Mouse (Mus musculus) intestine, embryonic 14.5 days (tissue): Measurements from ENCODE around the gene Lrrc1. TPM values are rescaled to one million over a fixed set of nuclear protein-coding genes. Genes with fewer than 3 reads are reported as not detected.
A peak's percentile ranks its signal among the peaks of the same experiment; 100 is the strongest.

ENCODE experiments used
- ATAC-seq: fragments of 200-750 bp; cut with Nextera tagmentation; replicated peaks from 2 replicates; pipeline ENCODE4 v1.8.0; 2017; ENCODE audit warnings: low read depth, moderate number of reproducible peaks, moderate TSS enrichment, moderate library complexity; ENCODE audit not compliant: low FRiP score, low TSS enrichment
- DNase-seq: peaks from one replicate; pipeline ENCODE4 v3.0.0-alpha.2; 2018; ENCODE audit warnings: low spot score
- H3K27ac ChIP-seq: fragments of 300-500 bp; sonication (generic); 2 replicates; pipeline ENCODE4 v1.5.1; 2014; ENCODE audit warnings: low read depth, mild to moderate bottlenecking, control low read depth
- H3K27me3 ChIP-seq: fragments of 300-500 bp; sonication (generic); replicated peaks from 2 replicates; pipeline ENCODE4 v1.6.1; 2014; ENCODE audit warnings: low read length, control low read depth; ENCODE audit not compliant: control insufficient read depth, insufficient read depth
- H3K36me3 ChIP-seq: fragments of 300-500 bp; sonication (generic); 2 replicates; pipeline ENCODE4 v1.6.1; 2014; ENCODE audit warnings: low read length, control low read depth; ENCODE audit not compliant: control insufficient read depth, insufficient read depth
- H3K4me1 ChIP-seq: fragments of 300-500 bp; sonication (generic); replicated peaks from 2 replicates; pipeline ENCODE4 v1.6.1; 2014; ENCODE audit warnings: low read length, control low read depth, mixed read lengths; ENCODE audit not compliant: control insufficient read depth, insufficient read depth
- H3K4me2 ChIP-seq: fragments of 300-500 bp; sonication (generic); 2 replicates; pipeline ENCODE4 v1.6.1; 2014; ENCODE audit warnings: low read length
- H3K4me3 ChIP-seq: fragments of 300-500 bp; sonication (generic); 2 replicates; pipeline ENCODE4 v1.5.1; 2014; ENCODE audit warnings: low read depth, low read length, control low read depth, mixed read lengths
- H3K9ac ChIP-seq: fragments of 300-500 bp; sonication (generic); 2 replicates; pipeline ENCODE4 v1.6.1; 2014; ENCODE audit warnings: mild to moderate bottlenecking, low read length
- H3K9me3 ChIP-seq: fragments of 300-500 bp; sonication (generic); 2 replicates; pipeline ENCODE4 v1.6.1; 2016; ENCODE audit warnings: low read length, control low read depth; ENCODE audit not compliant: control insufficient read depth
- WGBS: fragments of 180-500 bp; shearing (Covaris S2); extraction: QIAGEN DNeasy Blood & Tissue Kit; methylation state at CpG from one replicate; pipeline ENCODE4 v1.1.7; 2014; 5-methylcytosine and 5-hydroxymethylcytosine counted together
- polyA plus RNA-seq: library from polyadenylated mRNA; unstranded; fragments of >200 nt; fragmentation: Nextera tagmentation; extraction: Ambion mirVana; gene quantifications from 2 replicates; pipeline ENCODE4 v1.2.1, GENCODE M21; 2014

Lrrc1 gene
- polyA plus RNA-seq, 1 experiment from 2014 or later, result 14.2 TPM

- DNase-seq, result no peak
- H3K9ac ChIP-seq, result no peak overlapping the region
Measured at GRCm38 (mm10) chr9:77487427-77487826, 57.2 kb downstream of the Lrrc1 start.

DNA sequence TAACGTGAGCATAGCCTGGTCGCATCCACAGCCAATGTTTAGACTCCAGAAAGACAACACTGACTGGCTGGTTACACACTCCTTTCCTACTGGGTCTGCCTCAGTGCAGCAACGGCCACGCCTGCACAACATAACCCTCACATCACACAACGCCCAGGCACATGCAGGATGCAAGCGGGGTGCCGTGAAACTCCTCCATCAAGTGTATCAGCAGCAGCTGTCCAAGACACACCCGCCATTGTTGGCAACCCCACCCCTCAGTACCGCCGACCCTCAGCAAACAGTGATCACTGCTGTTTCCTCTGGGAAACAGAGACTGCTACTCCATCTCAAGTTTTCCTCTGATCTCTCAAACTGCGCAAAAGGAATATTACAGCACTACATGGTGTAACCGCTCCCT is 58.8 kb downstream of the Lrrc1 start:
- WGBS, result 73% methylated on average over 12 of the region's 12 CpGs
- Histone ChIP-seq H3K4me2 (no peak overlapping the region), H3K4me1 (peaks cover 14% of the 10 kb centered on the region), H3K9ac (no peak overlapping the region), H3K4me3 (no peak overlapping the region), H3K27me3 (no peaks in the 10 kb centered on the region), H3K36me3 (no peaks in the 10 kb centered on the region), H3K27ac (no peak overlapping the region), H3K9me3 (no peaks in the 10 kb centered on the region)
- no peak for DNase-seq
- no peak for ATAC-seq

More at GRCm38 (mm10) chr9:77487427-77487826, 57.2 kb downstream of the Lrrc1 start:
- ATAC-seq, result no peak
- WGBS, result 88% methylated on average over 7 of the region's 7 CpGs
- Histone ChIP-seq H3K4me2 (no peak overlapping the region), H3K27ac (no peak overlapping the region), H3K27me3 (no peaks in the 10 kb centered on the region), H3K36me3 (no peaks in the 10 kb centered on the region), H3K4me3 (no peak overlapping the region), H3K4me1 (0 out of 2 replicates have a peak, but pooled peaks cover 6% of the 10 kb centered on the region), H3K9me3 (no peaks in the 10 kb centered on the region)

DNA sequence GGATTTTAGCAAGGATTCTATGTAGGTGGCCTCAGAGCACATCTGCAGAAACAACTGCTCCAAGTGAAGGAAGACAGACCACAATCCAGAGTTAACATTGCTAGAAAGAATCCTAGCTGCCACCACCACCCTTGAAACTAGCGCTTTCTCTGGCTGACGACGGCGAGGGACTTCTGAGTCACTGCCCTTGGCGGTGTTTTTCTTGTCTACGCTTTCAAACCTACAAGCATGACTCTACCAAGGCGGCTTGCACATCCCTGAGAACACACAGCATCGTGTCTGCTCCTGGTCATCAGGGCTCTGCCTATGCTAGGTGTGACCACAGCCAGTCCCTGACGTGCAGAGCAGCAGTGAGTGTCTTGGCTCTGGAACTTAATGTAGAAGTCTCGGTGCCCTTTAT is 59.9 kb downstream of the Lrrc1 start:
- H3K9ac ChIP-seq, result no peak overlapping the region
- ATAC-seq, result no peak
- WGBS, result 89% methylated on average over 10 of the region's 10 CpGs
- H3K36me3 ChIP-seq, result no peaks in the 10 kb centered on the region
- no peaks in the 10 kb centered on the region for H3K27me3 ChIP-seq
- no peak overlapping the region for H3K4me3 ChIP-seq
- no peaks in the 10 kb centered on the region for H3K9me3 ChIP-seq
- DNase-seq, result no peak
- no peak overlapping the region for H3K4me2 ChIP-seq
- peaks cover 25% of the 10 kb centered on the region for H3K4me1 ChIP-seq
- no peak overlapping the region for H3K27ac ChIP-seq

DNA sequence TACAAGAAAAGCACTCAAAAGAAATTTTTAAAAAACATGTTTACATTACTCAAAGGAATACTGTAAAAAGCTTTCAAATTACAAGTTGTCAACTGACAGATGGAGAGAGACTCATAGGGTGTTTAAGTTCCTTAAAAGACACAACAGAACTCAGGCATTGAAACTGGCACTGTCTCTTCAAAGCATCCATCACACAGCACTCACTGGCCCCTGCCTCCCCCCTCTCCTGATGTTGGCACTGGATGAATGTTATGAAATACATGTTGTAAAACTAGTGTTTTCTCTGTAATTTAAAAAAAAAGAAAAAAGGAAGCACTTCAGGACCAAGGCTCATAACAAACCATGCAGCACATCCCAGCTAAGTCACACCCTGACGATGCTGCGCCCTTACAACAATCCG is 61.1 kb downstream of the Lrrc1 start:
- Histone ChIP-seq H3K9me3 (no peaks in the 10 kb centered on the region), H3K4me2 (no peak overlapping the region), H3K27me3 (no peaks in the 10 kb centered on the region), H3K9ac (no peak overlapping the region), H3K4me1 (peaks cover 25% of the 10 kb centered on the region), H3K36me3 (no peaks in the 10 kb centered on the region), H3K27ac (no peak overlapping the region), H3K4me3 (no peak overlapping the region)
- ATAC-seq (no peak), DNase-seq (no peak)
- WGBS, result 94% methylated on average over 3 of the region's 3 CpGs

DNA sequence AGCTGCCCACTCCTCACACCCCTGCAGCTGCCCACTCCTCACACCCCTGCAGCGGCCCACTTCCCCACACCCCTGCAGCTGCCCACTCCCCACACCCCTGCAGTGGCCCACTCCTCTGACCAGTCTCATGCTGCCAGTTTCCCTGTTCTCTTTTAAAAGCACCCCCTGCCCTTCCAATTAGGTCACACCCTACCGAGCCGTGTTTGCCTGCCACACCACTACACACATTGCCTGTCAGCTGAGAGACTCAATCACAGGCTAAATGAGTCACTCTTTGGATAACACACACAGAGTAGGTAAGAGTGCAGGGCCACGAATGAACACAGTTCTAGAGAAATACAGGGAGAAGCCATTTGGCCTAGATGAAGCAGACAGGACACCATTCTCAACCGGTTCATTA is 62.4 kb downstream of the Lrrc1 start:
- no peaks in the 10 kb centered on the region for H3K9me3 ChIP-seq
- no peak overlapping the region for H3K4me2 ChIP-seq
- no peak overlapping the region for H3K4me3 ChIP-seq
- no peaks in the 10 kb centered on the region for H3K27me3 ChIP-seq
- no peak overlapping the region for H3K27ac ChIP-seq
- H3K36me3 ChIP-seq, result no peaks in the 10 kb centered on the region
- no peak overlapping the region for H3K9ac ChIP-seq
- peaks cover 25% of the 10 kb centered on the region for H3K4me1 ChIP-seq
- DNase-seq, result no peak
- peak; percentile 66 for ATAC-seq
- WGBS, result 70% methylated on average over 5 of the region's 5 CpGs

- Histone ChIP-seq H3K9ac (no peak overlapping the region), H3K36me3 (no peaks in the 10 kb centered on the region), H3K27me3 (no peaks in the 10 kb centered on the region), H3K4me2 (no peak overlapping the region; the same call in 1 of the 2 replicates), H3K9me3 (no peaks in the 10 kb centered on the region), H3K4me3 (no peak overlapping the region), H3K4me1 (peaks cover 25% of the 10 kb centered on the region), H3K27ac (peak overlapping the region; percentile 51; the same call in 1 of the 2 replicates)
- 36% methylated on average over 7 of the region's 7 CpGs for WGBS
- no peak for DNase-seq
- no peak for ATAC-seq
Measured at GRCm38 (mm10) chr9:77481380-77481779, 63.3 kb downstream of the Lrrc1 start.

DNA sequence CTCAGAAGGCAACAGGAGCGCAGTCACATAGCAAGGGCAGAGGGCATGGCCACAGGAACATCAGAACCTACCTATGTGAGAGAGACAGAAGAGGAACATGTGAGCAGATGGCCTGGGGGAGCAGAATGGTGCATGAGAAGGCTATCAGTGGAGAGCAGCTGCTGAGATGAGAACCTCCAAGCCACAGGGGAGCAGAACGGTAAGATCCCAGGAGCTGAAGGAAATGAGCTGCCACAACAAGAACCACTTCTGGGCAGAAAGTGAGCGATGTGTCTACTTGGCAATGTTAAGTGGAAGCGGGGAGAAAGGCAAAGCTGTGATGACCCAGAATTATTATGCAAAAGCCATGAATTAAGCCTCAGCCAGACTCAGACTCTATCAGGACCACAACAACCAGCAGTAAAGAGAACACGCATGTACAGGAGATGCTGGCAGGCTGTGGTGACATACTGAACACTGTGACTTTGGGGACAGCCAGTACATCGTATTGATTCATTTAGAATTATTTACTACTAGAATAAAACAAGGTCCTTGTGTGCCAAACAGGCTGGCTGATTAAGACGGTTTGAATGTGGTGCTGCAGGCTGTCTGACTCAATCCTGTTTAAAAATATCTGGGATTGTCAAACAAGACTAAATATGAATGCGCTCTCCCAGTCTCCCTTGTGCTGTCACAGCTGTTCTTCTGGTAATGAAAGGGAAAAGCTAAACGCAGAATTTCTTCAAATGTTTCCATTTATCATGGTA is 63.9 kb downstream of the Lrrc1 start:
- no peaks in the 10 kb centered on the region for H3K9me3 ChIP-seq
- WGBS, result 41% methylated on average over 9 of the region's 9 CpGs
- no peaks in the 10 kb centered on the region for H3K27me3 ChIP-seq
- ATAC-seq, result no peak
- H3K4me2 ChIP-seq, result no peak overlapping the region; the same call in 1 of the 2 replicates
- H3K4me3 ChIP-seq, result no peak overlapping the region
- no peak for DNase-seq
- no peaks in the 10 kb centered on the region for H3K36me3 ChIP-seq
- peak overlapping the region; percentile 51; the same call in 1 of the 2 replicates for H3K27ac ChIP-seq
- H3K9ac ChIP-seq, result no peak overlapping the region
- H3K4me1 ChIP-seq, result peaks cover 22% of the 10 kb centered on the region

DNA sequence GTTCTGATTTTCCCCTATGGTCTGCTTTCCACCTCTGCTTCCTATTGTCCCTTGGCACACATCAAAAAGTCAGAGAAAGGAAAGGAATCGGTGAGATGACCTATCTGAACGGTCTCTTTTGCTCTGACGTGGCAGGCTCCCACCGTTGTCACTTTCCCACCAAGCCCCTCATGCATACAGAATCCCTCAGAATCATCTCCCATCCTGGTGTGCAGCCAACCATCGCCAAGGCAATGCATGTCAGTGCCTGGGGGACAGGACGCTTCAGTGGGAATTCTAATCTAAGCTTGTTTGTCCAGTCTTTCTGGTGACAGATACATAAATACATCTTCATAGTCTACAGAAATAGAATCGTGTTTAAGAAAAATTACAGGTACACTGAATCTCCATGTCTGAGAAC is 64.7 kb downstream of the Lrrc1 start:
- Histone ChIP-seq H3K9me3 (no peaks in the 10 kb centered on the region), H3K27ac (no peak overlapping the region), H3K36me3 (no peaks in the 10 kb centered on the region), H3K9ac (no peak overlapping the region), H3K27me3 (no peaks in the 10 kb centered on the region), H3K4me1 (peaks cover 19% of the 10 kb centered on the region), H3K4me3 (no peak overlapping the region), H3K4me2 (no peak overlapping the region)
- WGBS, result 86% methylated on average over 7 of the region's 7 CpGs
- ATAC-seq (no peak), DNase-seq (no peak)
